Mouse (Mus musculus): ENCODE results near the gene Ptpn5. TPM values are rescaled to one million over a fixed set of nuclear protein-coding genes. Genes with fewer than 3 reads are reported as not detected.

Gene Ptpn5
- total RNA-seq (2023): not detected in 4 replicates

DNA sequence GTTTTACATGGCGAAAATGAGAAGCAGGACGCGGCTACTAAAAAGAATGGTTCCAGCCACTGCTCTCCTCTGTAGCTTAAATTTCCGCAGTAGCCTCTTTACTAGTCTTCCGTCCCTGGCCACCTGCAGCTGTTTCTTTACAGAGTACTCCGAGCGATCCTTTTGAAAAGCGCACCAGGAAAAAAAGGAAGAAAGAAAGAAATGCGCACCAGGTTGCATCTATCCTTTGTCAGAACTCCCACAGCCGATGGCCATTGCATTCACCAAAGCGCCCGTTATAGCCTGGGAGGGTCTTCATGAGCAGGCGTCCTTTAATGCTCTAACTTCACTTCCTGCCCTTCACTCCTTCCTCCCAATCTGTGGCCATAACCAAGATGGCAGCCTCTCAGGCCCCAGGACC lies at the start of gene Ptpn5:
Ptpn5 (minus strand) TSS at position 354 of the 400 bp plus-strand sequence.

DNA sequence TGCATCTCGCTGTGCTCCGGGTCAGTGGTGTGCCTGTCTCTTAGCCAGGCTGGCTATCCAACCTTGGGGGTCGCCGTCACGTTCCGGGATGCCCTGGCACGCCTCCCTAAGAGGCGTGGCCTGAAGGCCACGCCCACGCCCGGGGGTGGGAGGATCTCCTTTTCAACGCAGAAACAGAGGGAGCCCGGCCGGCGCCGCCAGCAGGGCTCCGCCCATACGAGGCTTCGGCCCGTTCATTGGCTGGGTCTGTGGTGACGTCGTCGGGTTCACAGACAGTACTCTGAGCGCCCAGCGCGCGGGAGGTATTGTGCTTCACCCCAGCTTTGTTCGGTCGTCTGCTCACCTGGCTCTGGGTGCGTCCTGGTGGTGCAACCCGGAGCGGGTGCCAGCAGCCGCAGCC lies 83.1 kb downstream of the Ptpn5 start, which contains the start of gene Tmem86a:
Tmem86a (plus strand) TSS at position 236 of the 400 bp plus-strand sequence.

Other genes with a start within 250 kb of the Ptpn5 start
- gene Tsg101, start 213.7 kb downstream of the Ptpn5 start, total RNA-seq (2023): 54.4 to 67.3 TPM (median 57.4 TPM) in 4 replicates
- 4.9 to 8.7 TPM (median 6.4 TPM) in 4 replicates for gene Uevld, start 175.2 kb downstream of the Ptpn5 start, total RNA-seq (2023)
- gene Gm9999, start 150.1 kb downstream of the Ptpn5 start, total RNA-seq (2023): not detected in 4 replicates
- gene Spty2d1, start 125.3 kb downstream of the Ptpn5 start, total RNA-seq (2023): 97.0 to 105 TPM (median 100 TPM) in 4 replicates
- 3.9 to 7.4 TPM (median 5.0 TPM) in 4 replicates for gene Tmem86a, start 83.1 kb downstream of the Ptpn5 start, total RNA-seq (2023)
- not detected in 4 replicates for gene Mrgpra6, start 71.2 kb upstream of the Ptpn5 start, total RNA-seq (2023)
- gene Mrgpra9, start 119.2 kb upstream of the Ptpn5 start, total RNA-seq (2023): not detected in 4 replicates
- gene Mrgpra1, start 220.6 kb upstream of the Ptpn5 start, total RNA-seq (2023): not detected in 4 replicates